Mouse (Mus musculus) C2C12 (cell line): ENCODE data around the gene Nt5c2.

Experiments used
- CEBPB ChIP-seq: IDR thresholded peaks from one replicate; pipeline ENCODE4 v1.6.1; 2011; ENCODE audit warnings: low read depth, mild to moderate bottlenecking, control low read depth, moderate library complexity
- CTCF ChIP-seq: IDR thresholded peaks from one replicate; pipeline ENCODE4 v1.5.1; 2011; ENCODE audit not compliant: control insufficient read depth, insufficient read depth, insufficient read length
- FOSL1 ChIP-seq: IDR thresholded peaks from one replicate; pipeline ENCODE4 v1.8.0; 2011; ENCODE audit warnings: mild to moderate bottlenecking, low read length; ENCODE audit not compliant: poor library complexity, insufficient read depth, severe bottlenecking
- MAX ChIP-seq: IDR thresholded peaks from one replicate; pipeline ENCODE4 v1.6.1; 2011; ENCODE audit warnings: mild to moderate bottlenecking, control low read depth
- MYOD1 ChIP-seq: IDR thresholded peaks from one replicate; pipeline ENCODE4 v1.6.1; 2011; ENCODE audit warnings: low read depth; ENCODE audit not compliant: control insufficient read depth, insufficient read length
- MYOG ChIP-seq: IDR thresholded peaks from one replicate; pipeline ENCODE4 v1.6.1; 2011; ENCODE audit not compliant: control insufficient read depth, insufficient read length; ENCODE audit errors: extremely low read depth
- USF1 ChIP-seq: IDR thresholded peaks from one replicate; pipeline ENCODE4 v1.6.1; 2011; ENCODE audit warnings: low read depth, mild to moderate bottlenecking, control low read depth, moderate library complexity

- TF ChIP-seq USF1 (no peak), CTCF (no peak), MAX (no peak), MYOG (no peak), MYOD1 (no peak), CEBPB (no peak), FOSL1 (no peak)
Measured at GRCm38 (mm10) chr19:46999753-47000152, 15.2 kb downstream of the Nt5c2 start.
